Mouse (Mus musculus): Measurements from ENCODE around the gene Ttl.

Gene Ttl

GRCm38 (mm10) chr2:129084959-129085358 is 19.2 kb downstream of the Ttl start:
- no peak for DNase-seq (ENCODE audit: low spot score)

GRCm38 (mm10) chr2:129087520-129087919 is 21.8 kb downstream of the Ttl start:
- no peak for DNase-seq (ENCODE audit: low spot score)

DNA sequence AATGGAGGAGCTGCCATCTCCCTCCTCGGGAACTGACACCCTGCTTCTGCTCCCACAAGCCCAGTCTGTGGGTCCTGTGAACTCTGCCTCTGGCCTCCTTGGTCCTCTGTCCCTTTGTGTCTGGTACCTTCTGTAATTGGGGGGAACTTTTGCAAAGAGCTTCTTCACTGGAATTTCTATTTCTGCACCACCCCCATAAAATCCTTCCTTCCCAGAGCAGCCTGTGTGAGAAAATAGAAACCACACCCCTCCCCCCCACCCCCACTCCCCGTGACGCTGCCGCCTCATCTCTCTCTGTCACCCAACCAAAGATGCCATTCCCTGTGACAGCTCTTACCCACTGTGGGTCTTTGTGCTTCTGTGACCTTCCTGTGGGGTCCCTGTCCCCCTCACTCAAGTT is 24.6 kb downstream of the Ttl start:
- no peak for DNase-seq (ENCODE audit: low spot score)

DNA sequence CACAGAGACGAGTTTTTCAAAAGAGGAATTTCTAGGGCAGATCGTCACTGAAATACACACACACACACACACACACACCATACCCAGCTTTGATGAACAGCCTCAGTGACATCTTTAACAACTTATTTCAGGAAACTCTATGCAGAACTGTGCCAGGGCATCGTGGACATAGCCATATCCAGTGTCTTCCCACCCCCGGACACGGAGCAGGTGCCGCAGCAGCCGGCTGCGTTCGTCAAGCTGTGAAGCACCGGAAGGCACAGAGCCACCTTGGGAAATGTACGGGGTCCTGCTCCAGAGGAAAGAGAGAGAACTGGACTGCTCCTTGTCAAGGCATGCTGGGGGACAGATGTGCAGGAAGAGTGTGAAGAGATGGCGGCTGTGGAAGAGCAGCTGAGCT is 27.1 kb downstream of the Ttl start:
- no peak for DNase-seq (ENCODE audit: low spot score)

DNA sequence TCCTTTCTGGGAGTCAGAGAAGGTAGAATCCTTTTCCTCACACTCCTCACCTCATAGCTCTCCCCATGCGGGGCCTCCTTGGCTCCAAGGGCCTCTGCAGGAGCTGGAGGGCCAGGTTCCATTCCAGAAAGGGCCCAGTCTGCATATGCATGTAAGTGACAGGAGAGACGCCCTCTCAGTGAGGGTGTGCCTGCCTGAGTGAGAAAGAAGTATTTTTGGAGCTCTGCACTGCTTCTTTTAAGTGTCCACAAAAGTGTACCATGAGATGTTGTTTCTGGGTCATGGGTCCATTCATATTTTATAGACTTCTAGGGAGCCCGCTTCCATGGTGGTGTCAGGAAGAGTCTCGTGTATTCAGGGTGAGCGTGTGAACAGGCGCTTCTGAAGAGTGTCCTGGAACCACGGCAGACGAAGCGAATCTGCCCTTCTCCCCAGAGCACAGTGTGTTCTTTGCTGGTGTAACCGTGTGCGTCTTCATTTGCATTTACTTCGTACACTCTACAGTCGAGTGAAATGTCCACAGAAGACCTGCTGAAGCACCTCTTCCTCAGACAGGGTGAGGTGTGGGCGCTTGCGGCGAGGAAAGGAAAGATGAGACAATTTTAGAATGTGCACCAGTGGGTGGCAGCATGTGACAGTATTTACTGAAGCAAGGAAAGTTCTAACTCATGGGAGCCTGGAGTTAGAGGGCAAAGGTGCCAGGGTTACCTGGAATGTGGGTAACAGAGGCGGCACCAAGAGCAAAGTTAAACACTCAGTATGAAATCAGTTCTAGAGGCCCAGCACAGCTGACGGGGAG is 28.4 kb downstream of the Ttl start:
- DNase-seq (ENCODE audit: low spot score), result no peak

- peak; percentile 93 for DNase-seq (ENCODE audit: low spot score)
Observed at GRCm38 (mm10) chr2:129100784-129101310, 35.1 kb downstream of the Ttl start, which contains the start of gene Polr1b. Polr1b (plus strand) TSS chr2:129100995.

DNA sequence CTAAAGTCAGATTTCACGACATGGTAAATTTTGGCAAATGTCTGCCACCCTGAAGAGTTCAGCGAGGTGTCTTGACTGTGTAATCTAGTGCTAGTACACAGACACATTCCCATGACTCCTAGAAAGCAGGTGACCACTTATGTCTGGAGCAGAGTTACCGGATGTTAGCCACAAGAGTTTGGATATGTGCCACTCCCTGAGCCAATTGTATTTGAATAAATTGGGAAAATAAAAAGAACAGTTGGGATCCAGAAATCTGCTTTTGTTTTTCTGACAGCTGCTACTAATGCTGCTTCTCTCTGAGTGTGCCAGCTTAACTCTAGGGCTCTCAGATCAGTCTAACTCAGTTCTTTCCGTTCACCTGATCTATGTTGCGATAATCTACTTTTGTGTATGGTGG is 47.2 kb downstream of the Ttl start:
- DNase-seq (ENCODE audit: low spot score), result no peak

DNA sequence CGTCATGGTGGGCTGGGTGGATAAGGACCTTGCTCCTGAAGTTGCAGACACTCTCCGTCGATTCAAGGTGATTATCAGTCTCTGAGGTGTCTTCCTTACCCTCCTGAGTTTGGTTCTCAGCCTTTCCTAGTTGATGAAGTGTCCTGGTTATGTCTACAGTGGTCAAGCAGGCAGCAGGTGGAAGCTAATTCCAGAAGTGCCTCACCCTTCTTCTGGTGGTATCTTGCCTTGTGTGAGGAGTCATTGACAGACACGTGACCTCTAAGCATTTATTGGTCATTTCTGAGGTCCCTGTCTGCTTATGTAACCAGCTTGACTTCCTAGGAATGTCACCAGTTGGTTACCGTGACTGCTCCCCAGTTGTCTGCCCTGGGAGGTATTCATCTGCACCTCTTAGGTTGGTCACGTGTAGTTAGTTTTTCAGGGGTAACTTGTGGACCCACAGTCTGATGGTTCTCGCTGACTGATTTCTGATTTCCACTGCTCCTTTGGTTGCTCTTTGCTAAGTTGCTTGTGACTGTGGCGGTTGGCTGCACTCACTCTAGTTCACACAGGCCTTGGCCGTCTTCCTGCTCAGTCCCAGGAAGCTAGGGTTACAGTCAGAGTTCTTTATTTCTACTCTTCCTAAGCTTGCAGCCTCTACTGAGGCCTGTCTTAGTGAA is 50.1 kb downstream of the Ttl start:
- no peak for DNase-seq (ENCODE audit: low spot score)

- DNase-seq (ENCODE audit: low spot score), result no peak
Observed at GRCm38 (mm10) chr2:129116368-129116739, 50.6 kb downstream of the Ttl start.

- no peak for DNase-seq (ENCODE audit: low spot score)
Observed at GRCm38 (mm10) chr2:129118061-129118460, 52.3 kb downstream of the Ttl start.

GRCm38 (mm10) chr2:129121986-129122385 is 56.2 kb downstream of the Ttl start:
- DNase-seq (ENCODE audit: low spot score), result no peak

DNA sequence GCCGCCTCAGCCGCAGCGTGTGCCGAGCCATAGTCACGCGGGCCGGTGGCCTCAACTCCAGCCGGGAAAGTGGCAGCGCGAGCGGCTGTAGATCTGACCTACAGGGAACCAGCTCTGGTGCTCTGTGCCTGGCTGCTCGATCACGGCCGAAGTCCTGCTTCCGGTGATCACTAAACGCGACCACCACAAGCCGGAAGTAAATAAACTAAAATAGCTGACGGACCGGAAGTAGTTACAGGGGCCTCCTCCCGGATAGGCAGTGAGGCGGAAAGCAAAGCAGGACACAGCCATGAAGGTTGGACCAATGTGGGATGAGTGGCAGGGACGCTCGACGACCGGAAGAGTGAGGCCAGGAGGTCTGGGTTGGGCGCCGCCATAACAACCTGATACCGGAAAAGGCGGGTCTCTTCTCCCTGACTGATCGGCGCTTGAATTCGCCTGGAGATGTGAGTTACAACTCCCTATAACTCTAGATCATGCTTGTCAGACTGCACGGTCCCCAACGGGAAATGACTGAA is 63.7 kb downstream of the Ttl start, which contains the start of gene Chchd5:
TSS of gene Chchd5 (plus strand) at position 289 of the 518 bp plus-strand sequence.
- peak; percentile 95 for DNase-seq (ENCODE audit: low spot score)

DNA sequence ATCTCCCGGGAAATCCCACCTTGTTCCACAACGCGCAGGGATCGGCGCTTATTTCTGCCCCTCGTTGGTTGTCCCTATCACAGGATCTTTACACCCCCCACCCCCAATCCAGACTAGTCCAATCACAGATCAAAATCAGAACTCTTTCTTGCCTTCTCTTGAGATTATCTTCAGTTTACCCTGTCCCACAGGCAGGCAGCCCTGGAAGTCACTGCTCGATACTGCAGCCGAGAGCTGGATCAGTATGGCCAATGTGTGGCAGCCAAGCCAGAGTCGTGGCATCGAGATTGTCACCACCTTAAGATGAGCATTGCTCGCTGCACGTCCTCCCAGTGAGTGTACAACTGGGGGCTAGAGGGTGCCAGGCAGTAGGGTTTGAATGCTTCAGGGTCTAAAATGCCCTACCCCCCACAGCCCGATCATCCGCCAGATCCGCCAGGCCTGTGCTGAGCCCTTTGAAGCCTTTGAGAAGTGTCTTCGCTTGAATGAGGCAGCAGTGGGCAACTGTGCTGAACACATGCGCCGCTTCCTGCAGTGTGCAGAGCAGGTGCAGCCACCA is 64.3 kb downstream of the Ttl start:
- peak; percentile 18 for DNase-seq (ENCODE audit: low spot score)

DNA sequence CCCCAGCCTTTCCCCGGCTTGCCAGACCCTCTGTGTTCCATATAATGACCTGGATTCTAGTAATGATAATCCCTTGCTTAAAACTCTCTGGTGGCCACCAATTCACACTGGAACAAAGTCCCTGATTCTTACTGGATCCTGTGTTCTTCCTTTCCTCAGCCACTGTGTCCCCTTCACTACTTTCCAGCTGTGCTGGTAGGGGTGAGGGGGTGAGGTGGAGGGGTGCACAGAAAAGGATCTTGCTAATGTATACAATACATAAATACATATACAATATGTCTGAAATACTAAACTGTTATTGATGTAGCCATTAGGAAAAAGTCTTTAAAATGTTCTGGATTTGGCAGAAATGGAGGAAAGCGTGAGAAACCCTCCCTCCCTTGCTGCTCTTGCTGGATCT is 65.0 kb downstream of the Ttl start:
- no peak for DNase-seq (ENCODE audit: low spot score)

GRCm38 (mm10) chr2:129132231-129132630 is 66.5 kb downstream of the Ttl start:
- no peak for DNase-seq (ENCODE audit: low spot score)

GRCm38 (mm10) chr2:129133006-129133805 is 67.5 kb downstream of the Ttl start:
- peak; percentile 52 for DNase-seq (ENCODE audit: low spot score)

GRCm38 (mm10) chr2:129139906-129140305 is 74.2 kb downstream of the Ttl start:
- no peak for DNase-seq (ENCODE audit: low spot score)
